Mouse (Mus musculus) mesoderm, embryonic 11.5 days (tissue): ENCODE results near the gene Tmem110.

Experiments
- DNase-seq: peaks from one replicate; pipeline ENCODE4 v3.0.0-alpha.2; 2012; ENCODE audit warnings: low read depth, low spot score

Tmem110 gene

DNA sequence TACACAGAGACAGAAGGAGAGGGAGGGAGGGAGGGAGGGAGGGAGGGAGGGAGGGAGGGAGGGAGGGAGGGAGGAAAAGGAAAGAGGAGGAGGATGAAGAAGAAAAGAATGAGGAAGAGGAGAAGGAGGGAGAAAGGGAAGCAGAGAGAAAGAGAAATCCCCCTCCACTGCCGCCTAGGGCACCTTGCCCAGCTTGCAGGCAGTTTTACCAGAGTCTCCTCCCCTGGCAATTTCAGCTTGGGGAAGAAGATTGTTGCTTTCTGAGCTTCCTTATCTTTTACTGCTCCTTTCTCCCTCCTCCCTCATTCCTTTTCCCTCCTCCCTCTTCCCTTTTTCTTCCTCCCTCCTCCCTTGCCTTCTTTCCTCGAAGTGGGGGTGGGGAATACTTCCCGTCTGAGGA is 77.6 kb downstream of the Tmem110 start:
- DNase-seq, result no peak

DNA sequence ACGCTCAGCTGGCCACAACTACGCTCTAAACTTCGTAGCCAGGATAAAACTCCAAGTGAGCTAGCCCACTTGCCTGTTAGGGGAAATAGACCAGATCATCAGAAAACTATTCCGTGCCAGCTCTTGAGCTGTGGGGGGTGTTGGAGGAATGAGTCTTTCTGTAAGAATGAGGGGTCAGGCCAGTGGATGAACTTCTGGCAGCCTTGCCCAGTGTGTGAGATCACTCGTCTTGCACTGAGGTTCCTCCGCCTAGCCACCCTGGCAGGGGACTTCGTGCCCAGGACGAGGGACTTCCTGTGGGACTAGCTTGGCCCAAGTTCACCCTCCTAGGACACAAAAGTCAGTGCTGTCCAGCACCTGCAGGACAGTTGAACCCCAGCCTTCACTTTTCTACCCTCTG is 78.9 kb downstream of the Tmem110 start:
- no peak for DNase-seq

DNA sequence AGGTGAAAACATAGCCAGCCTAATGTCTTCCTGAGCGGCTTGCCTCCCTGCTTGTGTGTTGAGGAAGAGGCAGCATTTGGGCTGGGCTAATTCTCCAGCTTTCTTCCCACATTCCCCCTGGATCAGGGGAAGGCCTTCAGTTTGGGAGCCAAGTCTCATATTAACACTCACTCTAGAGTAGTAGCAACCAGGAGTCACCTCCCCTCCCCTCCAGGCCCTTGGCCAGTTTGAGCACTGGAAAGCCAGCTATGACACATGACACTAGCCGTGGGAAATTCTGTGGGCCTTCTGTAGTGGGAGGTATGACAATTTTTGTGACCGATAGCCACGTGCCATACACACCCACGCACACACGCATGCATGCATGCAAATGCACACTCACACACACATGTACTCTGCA is 80.6 kb downstream of the Tmem110 start:
- no peak for DNase-seq

DNA sequence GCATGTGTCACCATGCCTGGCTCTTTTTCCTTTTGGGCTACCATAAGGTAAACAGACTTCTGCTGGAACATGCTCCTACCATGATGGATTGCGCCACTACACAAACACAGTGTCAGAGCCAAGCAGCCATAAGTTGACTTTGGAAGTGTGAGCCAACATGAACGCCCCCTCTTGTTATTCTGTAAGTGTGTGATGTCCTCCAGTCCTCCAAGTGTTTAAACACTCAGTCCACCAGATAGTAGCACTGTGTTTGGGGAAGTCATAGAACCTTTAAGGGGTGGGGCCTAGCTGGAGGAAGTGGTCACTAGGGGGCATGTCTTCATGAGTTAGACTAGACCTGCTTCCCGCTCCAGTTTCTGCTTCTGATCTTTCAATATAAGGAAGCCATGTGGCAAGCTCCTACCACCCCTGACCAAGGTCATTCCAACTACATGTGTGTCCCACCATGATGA is 82.5 kb downstream of the Tmem110 start:
- DNase-seq, result no peak

DNA sequence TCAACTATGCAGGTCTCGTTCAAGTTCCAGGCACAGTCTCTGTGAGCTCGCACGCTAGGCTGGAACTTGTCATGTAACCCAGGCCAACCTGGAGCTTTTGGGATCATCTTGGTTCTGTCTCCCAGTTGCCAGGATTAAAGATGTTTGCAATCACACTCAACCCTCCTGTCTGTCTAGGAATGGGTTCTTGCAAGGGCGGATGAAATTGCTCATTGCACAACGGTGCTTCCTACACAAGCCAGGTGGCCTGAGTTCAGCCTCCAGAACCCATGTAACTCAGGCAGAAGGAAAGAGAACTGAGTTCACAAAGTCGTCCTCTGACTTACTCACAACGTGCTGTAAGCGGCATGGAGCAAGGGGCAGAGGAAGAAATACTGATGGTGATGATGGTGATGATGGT is 85.8 kb downstream of the Tmem110 start:
- DNase-seq, result no peak

DNA sequence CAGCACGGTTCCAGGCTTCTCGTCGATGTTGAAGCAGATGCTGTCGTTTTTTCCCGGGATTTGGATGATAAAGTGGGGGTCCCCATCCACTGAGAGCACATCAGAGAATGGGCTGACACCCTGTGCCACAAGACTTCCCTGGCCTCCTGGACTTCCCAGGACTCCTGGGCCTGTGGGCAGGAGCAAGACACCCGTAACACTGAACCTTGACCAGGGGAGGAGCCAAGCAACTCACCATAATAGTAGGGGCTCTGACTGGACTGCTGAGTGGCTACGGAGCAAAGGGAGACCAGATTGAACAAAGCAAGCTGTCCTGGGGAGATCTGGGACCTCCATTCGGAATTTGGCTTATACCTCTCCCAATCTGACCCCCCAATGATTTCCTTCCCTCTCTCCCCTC is 87.3 kb downstream of the Tmem110 start:
- no peak for DNase-seq

DNA sequence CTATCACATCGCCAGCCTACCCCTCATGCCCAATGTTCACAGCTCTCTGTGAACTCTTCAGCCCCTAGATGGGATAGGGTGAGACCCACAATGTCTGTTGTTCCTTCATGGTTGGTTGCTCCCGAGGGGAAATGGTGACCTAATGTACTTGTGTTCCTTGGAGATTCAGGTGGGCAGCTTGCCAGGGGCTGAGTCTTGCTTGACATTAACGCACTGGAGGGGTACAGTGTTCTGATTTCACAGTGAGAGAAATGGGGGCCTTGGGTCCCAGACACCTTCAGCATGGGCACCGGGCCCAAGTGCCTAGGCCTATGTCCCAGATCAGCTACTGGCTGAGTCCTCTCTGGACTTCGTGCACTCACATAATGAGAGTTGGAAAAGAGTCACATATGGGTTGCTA is 88.0 kb downstream of the Tmem110 start:
- no peak for DNase-seq

DNA sequence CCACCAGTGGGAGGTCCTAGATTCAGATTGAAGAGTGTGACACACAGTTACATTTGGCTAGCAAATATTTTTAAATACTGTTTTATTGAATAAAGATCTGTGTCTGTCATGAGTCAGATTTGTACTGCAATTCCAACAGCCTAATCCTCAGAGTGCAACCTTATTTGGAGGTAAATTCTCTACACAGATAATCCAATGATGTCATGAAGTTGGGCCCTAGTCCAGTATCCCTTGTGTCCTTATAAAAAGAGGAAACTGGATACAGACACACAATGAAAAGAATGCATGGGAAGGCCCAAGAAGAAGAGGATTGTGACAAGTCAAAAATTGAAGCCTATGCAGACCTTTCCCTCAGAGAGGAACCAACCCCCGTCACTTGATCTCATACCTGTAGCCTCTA is 91.1 kb downstream of the Tmem110 start:
- no peak for DNase-seq

DNA sequence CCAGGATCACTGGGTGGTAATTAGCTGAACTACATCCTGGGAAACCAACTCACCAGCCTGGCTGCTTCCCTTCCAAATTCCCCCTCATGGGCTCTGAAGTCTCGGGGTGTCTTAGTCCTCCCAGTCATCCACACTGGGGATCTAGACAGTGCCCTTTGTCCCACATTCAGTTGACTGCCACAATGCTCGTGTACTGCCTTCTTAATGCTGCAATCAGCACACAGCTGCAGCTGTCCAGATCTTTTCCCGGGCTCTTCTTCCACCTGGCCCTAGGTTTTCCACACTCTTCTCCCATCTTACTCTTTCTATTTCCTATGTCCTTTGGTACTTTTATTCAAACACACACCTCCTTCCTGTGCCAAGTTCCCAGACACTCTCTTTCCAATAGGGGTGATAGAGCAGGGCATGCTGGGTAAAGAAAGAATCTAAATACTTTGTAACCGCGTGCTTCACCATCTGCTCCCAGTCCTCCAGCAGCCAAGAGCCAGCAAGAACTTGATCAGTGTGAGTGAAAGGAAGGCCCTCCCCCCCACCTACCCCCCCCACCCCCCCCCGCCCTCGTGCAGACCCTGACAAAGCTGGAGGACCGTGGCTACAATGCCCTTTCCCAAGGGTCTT is 96.8 kb downstream of the Tmem110 start:
- DNase-seq, result no peak

DNA sequence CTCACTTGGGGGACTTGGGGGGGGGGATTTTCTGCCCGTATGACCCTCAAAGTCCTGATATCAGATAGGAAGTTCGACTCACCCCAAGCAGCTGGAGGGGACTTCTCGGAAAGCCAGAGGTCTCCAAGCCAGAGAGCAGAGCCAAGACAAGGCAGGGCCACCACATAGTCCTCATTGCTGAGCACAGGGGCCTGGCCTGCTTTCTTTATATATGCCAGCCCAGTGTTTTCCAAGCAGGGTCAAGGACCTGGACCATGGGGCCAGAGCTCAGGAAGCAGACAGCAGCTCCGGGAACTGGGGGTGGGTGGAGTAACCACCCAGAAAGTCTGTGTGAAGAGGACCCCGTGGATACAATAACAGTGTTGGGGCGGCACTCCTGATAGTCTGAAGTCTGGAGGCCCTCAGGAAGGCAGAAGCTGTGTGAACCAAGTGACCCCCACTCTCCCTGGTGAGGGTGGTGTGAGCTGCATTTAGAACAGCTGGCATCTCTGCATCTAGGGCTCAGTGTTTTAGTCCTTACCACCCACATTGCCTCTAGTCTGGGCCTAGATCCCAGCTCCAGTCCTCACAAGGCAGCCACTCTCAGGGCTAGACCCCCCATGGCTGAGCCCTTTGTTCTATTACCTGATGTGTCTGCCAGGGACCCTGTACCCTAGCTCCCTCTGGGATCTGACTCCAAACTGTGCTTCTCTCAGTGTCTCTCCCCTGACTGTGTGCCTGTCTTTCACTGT is 98.2 kb downstream of the Tmem110 start, which contains the start of gene Itih3:
TSS of gene Itih3 (minus strand) at position 386 of the 731 bp plus-strand sequence.
- no peak for DNase-seq

DNA sequence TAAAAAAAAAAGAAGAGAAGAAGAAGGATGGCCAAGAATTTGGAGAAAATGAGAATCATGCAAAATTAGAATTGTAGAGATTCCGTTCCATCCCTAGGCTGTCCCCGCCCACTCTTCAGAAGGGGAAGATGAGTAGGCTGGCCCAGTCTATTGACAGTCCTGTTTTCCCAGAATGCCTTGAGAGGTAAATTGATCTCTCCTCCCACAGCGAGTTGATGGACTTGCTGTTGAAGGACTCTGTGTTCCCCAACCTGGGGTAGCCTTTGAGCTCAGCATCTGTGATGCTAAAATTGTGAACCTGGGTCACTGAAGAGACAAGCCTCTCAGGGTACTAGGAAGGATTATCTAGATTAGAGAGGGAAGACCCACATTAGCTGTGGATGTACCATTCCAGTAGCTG is 100.1 kb downstream of the Tmem110 start:
- DNase-seq, result no peak
